Mouse (Mus musculus) lung, adult 2 months (tissue): ENCODE measurements around the gene Fam3c.

Source experiments
- CTCF ChIP-seq: fragments of 200-500 bp; IDR thresholded peaks from 2 replicates; pipeline ENCODE4 v1.5.1; 2011; ENCODE audit warnings: mild to moderate bottlenecking, low read length, control low read depth; ENCODE audit not compliant: insufficient read depth
- POLR2A ChIP-seq: fragments of 200-500 bp; IDR thresholded peaks from 2 replicates; pipeline ENCODE4 v1.6.1; 2011; ENCODE audit warnings: low read depth, mild to moderate bottlenecking, control low read depth, low read length, borderline replicate concordance; ENCODE audit errors: extremely low read depth

DNA sequence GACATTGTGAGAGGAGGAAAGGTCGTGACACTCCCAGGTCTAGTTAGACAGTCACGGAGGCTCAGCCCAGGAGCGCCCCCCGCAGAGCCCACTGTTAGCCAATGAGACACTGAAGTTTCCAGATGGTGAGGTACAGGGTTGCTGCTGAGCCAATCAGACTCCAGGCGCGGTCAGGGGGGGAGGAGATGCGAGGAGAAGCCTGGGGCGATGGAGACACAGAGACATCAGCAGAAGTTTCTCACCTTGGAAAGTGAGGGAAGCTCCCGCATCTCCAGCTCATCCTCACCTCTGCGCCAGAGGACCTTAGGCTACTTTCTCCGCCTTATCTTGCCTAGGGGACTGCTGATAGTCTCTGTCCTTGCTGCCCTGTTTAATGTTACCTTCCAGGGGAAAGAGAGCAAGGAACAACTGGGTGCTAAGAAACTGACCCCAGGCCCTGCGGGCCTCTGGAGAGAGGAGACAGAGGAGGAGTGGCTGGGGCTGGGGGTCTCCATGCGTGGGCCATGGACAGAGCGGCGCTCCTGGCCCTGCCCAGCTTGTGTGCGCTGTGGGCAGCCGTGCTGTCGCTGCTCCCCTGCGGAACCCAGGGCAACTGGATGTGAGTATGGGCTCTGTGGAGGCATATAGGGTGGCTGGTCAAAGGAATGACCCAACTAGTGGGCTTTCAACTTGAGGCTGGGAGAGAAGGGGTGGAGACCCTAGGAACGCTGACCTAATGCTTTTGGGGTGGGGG, 67.9 kb downstream of the Fam3c start, which contains the start of gene Wnt16:
- no peak for TF ChIP-seq POLR2A
- TF ChIP-seq CTCF = no peak
